Mouse (Mus musculus) cerebellum, adult 8-10 months (tissue): ENCODE measurements around the gene Ints4.
A peak's percentile ranks its signal among the peaks of the same experiment; 100 is the strongest.

ENCODE experiments used
- DNase-seq: peaks from one replicate; pipeline ENCODE4 v3.0.0; 2022

Gene Ints4

GRCm38 (mm10) chr7:97546462-97546861 is 65.7 kb downstream of the Ints4 start:
- peak; percentile 16 for DNase-seq

DNA sequence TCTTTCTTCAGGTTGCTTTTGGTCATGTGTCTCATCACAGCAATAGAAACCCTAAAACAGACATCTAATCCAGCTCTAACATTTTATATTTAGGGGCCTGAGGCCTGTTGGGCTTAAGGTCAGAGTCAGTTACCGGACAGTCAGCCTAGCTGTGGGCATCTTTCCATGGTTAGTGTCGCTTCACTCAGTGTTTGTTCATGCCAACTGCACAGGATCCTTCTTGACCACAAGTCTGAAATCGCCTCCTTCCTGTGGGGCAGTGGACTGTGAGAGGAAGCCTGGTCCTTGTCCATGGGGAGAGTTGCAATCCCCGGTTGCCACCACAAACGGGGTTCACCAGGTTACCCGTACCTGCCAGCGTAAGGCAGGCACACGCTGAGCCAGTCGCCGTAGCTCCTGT is 68.5 kb downstream of the Ints4 start:
- DNase-seq, result no peak

GRCm38 (mm10) chr7:97550673-97551072 is 69.9 kb downstream of the Ints4 start:
- DNase-seq, result no peak

GRCm38 (mm10) chr7:97563576-97563975 is 82.8 kb downstream of the Ints4 start:
- DNase-seq, result no peak

GRCm38 (mm10) chr7:97569372-97569771 is 88.6 kb downstream of the Ints4 start:
- DNase-seq, result no peak

GRCm38 (mm10) chr7:97570389-97570788 is 89.6 kb downstream of the Ints4 start:
- no peak for DNase-seq

DNA sequence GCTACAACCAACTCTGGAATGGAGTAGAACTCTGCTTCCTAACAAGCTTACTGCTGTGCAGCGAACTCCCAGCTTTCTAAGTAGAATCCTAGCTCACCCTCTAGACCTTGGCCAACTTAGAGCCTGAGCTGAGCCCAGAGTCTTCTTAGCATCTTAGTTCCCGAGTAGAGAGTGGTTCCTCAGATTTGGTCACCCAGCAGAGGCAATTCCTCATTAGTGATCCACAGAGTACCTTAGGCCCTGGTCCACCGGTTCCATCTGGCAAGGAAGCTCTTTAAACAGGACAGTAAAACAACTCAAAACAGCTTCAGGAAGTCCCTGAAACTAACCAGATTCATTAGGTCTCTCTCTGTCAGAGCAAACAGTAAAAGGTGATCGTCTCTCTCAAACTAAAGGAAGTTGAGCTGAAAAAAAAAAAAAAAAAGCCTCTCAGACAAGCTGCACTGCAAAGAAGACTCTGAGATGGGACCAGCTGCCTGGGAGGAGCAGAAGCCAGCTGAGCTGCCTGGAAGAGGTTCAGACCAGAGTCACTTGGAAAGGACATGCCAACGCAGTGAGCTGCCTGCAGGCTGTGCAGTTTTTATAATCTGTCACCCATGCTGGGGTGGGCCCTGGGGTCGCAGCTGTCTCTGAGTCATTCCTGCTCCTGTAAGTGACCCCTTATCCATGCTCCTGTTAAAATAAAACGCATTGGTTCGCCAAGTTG is 97.8 kb downstream of the Ints4 start:
- peak; percentile 44 for DNase-seq

GRCm38 (mm10) chr7:97579067-97579975 is 98.6 kb downstream of the Ints4 start, which contains the start of the genes Aamdc and Rsf1:
Gene Aamdc (minus strand): TSS chr7:97579497.
Gene Rsf1 (plus strand): TSS chr7:97579889.
- DNase-seq, result peak; percentile 94

GRCm38 (mm10) chr7:97579976-97580842 is 99.5 kb downstream of the Ints4 start:
- peak; percentile 63 for DNase-seq

- DNase-seq, result peak; percentile 74
Measured at GRCm38 (mm10) chr7:97580843-97581214, 100.1 kb downstream of the Ints4 start.

DNA sequence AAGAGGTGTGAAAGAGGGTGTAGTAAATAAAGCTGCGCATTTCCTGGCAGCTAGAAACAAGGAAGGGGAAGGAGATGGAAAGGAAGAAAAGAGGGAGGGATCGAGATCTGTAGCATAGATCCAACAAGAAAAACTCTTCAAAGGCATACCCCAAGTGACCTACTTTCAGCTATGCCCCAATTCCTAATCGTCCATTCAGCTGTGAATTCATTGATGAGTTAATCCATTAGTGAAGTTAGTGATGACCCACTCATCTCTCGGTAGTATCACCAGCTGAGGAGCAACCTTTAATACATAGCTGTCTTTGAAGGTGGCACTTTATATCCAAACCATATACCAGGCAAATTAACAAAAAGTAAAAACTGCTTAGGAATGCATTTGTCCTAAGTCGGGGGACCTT is 107.8 kb downstream of the Ints4 start:
- DNase-seq, result no peak

- DNase-seq, result no peak
Measured at GRCm38 (mm10) chr7:97590488-97590887, 109.7 kb downstream of the Ints4 start.
